Mouse (Mus musculus) CD4-positive helper T cell, adult 2 months (primary cell): ENCODE measurements around the gene Rpl37.
"Not testable (repeated sequence)": the region's sequence is repeated elsewhere in the genome, so short reads cannot be mapped to it uniquely, and the experiment has no call there.

Experiments
- DNase-seq: peaks from one replicate; pipeline ENCODE4 v3.0.0-alpha.2; 2012; ENCODE audit warnings: low read depth, missing footprints, low spot score

Gene Rpl37

GRCm38 (mm10) chr15:5121535-5122313, 5.3 kb downstream of the Rpl37 start:
- no peak for DNase-seq

DNA sequence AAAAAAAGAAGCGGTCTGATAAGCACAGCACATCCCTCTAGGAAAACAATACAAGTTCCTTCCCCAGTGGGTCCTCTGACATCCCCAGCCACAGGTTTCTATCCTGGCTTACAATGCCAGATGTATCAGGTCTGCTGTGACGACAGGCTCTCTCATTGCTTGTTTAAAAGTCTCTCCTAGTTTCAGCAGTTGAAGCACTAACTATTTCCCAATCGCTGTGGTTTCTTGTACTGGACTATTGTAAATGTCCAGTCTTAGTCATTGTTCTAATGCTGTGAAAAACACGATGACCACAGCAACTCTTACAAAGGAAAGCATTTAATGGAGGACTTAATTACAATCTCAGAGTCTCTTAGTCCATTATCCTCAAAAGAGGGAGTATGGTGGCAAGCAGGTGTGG, 10.0 kb downstream of the Rpl37 start:
- DNase-seq = no peak

GRCm38 (mm10) chr15:5127487-5127886, 11.0 kb downstream of the Rpl37 start:
- DNase-seq = no peak

DNA sequence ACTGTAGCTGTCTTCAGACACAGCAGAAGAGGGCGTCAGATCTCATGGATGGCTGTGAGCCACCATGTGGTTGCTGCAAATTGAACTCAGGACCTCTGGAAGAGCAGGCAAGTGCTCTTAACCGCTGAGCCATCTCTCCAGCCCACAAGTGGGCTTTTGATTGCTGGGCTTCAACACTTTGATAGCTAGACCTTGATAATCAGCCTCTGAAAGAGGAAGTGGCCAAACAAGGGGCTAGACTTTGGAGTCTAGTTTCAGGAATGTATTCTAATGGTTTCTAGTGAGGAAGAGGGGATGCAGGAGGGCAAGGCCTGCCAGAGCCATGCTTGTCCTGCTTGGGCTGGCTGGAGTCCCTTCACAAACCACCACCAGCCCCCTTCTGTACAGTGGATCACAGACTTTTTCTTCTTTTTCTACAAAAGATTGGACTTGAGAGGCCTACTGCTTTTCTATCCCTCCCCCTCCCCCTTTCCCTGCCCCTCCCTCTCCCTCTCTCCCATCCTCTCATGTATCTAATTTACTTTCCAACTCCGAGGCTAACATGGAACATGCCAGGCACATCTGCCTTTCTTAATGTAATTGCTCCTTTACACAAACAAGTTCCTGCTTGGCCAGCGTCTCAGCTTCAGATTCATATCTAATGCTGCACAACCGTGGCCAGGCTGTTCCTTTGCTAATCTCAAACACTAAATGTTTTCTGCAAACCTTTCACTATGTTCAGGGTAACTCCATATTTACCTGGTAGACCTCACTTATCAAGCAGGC, 11.9 kb downstream of the Rpl37 start:
- DNase-seq = no peak

DNA sequence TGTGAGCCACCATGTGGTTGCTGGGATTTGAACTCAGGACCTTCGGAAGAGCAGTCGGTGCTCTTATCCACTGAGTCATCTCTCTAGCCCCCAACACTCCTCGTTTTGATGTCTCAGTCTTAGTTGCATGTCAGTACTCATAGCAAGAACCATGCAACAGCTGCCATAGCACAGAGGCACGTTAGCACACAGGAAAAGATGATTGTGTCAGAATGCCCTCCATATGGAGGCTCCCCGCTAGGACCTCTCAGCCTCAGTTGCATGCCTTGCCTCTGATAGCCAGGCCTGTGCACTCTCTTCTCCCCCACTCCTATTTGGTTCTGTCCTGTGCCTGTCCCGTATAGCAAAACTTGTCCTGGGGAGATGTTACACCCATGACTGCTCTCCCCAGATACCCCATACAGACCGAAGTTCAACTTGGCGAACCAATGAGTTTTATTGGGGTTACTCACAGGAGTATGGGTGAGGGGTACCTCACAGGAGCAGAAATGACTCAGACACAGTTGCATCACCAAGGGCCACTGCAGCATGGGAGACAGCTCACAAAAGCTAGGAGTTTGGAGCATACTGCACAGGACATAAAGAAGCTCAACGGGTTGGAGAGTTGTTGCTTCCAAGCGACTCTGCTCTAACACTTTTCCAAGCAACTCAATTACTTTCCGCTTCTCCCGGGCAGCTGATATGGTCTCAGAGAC, 12.8 kb downstream of the Rpl37 start:
- no peak for DNase-seq

GRCm38 (mm10) chr15:5130887-5131668, 14.6 kb downstream of the Rpl37 start:
- DNase-seq = not testable (repeated sequence)

DNA sequence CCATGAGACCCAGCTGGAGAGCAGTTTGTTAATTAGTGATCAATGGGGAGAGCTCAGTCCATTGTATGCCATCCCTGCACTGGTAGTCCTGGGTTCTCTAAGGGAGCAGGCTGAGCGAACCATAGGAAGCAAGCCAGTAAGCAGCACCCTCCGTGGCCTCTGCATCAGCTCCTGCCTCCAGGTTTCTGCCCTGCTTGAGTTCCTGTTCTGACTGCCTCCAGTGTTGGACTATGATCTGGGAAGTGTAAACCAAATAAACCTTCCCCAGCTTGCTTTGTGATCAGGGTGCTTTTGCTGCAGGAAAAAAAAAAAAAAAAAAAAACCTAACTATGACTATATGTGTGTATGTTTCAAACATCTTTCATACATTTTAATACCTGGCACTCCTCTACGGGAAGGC, 16.9 kb downstream of the Rpl37 start:
- no peak for DNase-seq

DNA sequence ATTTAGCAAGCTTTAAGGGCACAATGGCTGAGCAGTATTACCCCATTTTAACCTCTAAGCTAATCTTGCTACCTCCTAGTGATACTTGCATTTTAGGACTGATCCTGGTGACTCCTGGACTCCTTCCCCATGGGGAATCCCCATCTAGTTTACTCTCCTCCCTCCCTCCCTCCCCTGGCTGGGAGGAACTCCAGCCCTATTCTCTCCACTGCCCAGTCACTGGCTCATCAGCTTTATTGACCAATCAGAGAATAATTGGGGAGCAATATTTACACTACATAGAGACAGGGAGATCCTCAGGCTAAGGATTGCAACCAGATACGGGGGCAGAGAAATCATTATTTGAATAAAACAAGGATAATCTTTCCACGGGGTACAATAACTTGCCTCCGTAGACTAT, 17.7 kb downstream of the Rpl37 start:
- no peak for DNase-seq

GRCm38 (mm10) chr15:5134945-5135483, 18.6 kb downstream of the Rpl37 start:
- no peak for DNase-seq

DNA sequence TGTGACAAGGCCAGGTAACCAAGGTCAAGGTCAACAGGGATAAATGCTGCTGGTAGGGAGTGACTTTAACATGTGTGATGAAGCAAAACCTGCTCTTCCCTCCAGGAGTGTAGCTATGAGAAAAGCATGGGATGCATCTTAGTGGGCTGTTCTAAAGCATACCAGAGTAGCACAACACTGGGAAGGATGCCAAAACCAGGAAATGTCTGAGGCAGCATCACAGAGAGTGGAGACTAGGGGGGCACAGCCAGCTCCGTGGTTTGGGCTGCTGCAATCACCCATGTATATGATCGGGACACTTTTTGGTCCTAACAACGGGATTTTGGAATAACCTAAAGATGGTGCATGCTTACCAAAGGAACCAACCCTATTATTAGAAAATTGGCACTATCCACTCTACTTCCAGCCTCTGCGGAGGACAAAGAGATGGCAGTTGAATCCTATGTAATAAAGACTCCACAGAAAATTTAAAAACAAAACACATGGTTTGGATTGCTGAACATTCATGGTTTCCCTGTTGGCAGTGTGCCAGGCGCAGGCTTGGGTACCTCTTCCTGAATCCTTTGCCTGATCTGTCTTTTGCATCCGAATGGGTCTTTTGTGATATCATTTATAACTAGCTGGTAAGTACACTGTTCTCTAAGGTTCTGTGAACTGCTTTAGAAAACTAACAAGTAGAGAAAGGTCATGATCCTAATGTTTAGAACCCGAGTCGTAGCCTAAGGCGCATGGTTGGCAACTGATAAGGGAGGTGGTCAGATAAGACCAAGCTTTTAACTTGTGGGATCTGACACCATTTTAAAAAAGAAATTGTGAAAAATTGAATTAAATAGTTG, 21.8 kb downstream of the Rpl37 start:
- no peak for DNase-seq

DNA sequence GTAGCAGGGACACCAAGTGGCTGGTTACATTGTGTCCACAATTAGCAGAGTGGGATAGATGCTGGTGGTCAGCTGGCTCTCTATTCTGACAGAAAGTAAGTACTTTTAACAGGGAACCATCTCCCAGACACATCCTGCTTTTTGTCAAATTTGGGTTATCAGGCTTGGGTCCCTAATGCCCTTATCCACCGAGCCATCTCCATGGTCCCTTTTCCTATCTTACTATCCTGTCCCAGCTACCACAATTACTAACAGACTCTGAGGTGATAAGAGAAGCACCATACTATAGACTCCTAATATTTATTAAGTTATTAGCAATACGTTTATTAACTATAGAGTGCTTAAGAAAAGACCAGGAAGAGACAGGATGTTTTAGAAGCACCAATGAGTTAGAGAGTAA, 22.9 kb downstream of the Rpl37 start:
- DNase-seq = no peak

DNA sequence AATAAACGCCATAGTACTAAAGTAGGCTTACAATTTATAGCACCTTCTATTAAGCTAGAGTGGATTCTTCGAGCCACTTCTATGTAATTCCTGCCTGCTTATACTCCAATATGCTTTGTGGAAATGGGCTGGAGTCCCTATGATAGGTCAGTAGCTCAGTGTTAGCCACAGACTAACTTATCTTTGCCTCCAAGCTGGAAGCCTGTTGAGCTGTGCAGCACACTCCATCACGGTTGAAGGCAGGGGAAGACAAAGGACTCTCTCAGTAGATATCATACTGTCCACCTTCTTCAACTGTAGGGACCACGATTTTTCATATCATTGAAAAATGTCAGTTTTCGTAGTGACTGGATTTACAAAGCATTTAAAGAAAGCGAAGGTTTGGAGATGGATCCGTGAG, 23.4 kb downstream of the Rpl37 start:
- no peak for DNase-seq

- DNase-seq = no peak
Observed at GRCm38 (mm10) chr15:5140357-5140756, 23.9 kb downstream of the Rpl37 start.

GRCm38 (mm10) chr15:5142047-5142446, 25.6 kb downstream of the Rpl37 start:
- no peak for DNase-seq

DNA sequence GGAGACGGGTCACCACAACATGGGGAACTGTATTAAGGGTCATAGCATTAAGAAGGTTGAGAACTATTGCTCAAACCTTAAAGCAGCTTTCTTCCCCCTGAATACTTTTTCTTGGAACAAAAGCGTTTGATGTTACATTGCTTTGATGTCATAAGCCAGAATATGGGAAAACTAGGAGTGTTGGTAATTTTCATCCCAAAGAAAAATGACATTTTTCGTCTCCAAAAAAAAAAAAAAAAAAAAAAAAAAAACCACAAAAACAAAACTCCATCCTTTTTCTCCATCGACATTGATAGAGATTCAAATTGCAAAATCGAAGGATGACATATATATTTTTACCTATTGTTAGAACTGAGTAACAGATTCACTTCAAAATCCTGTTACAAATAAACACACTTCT, 26.3 kb downstream of the Rpl37 start:
- DNase-seq = no peak

GRCm38 (mm10) chr15:5143361-5144020, 27.0 kb downstream of the Rpl37 start, which contains the start of gene Prkaa1:
TSS of gene Prkaa1 (plus strand) at chr15:5143861.
- peak; percentile 77 for DNase-seq

DNA sequence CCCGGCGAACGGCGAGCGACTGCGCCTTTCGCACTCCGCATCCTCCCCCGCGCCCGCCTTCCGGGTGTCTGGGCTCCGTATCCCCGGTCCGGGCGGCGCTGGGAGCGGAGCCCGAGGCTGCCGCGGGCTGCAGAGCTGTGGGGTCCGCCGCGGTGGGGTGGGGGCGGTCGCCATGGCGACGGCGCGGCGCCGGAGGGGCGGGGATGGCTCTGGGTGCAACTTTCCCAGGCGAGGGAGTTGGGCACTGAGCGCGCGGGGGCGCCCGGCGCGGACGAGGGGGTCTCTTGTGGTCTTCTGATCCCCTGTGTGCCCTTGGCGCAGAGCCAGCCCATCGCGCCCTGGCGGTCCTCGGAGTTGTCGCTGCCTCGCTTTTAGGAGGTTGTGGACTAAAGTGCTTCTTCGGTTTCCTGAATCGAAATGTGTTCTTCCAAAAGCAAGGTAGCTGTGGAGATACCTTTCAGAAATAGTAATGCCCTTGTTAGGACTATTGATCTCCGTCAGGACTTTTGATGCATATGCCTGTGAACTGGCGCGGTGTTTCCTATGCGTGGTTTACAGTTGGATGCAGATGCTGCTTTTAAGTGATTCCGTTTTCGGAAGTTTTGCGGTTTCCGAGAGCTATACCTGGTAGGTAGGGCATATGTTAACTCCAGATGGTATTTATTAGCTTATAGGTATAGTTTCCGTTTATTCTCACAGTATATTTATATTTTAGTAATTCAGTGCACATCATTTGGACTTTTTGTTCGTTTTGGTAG, 27.8 kb downstream of the Rpl37 start:
- peak; percentile 63 for DNase-seq

DNA sequence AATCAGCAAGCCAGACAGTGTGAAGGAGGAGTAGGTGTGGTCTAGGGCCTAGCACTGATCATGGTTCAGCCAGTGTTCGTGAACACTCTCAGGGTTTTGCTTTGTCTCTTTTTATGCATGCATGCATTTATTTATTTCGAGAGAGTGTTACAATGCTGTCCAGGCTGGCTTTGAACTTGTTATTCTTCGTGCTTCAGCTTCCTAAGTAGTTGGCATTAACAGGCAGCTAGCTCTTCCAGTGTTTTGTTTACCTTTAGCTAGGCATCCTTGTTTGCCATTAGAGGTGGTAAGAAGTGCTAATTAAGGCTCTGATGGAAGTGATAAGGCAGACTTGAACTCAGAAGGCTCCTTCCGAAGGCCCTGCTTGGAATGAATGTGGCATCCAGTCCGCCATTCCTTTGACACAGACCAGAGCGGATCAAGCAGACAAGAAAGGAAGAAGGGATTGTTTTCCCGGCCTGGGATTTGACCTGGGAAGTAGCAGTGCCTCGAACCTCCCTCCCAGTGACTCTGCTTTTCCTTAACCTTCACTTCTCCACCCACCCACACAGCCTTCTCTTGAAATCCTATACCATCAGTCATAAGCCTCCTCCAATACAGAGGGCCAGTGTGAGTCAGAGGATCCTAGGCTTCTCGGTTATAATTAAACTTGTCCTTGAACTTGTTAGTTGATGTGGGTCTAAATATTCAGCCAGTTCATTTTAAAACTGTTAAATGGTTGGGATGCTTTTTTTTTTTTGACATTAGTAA, 28.9 kb downstream of the Rpl37 start:
- no peak for DNase-seq
